Mouse (Mus musculus): ENCODE measurements around the gene Prss30.

The Prss30 gene

GRCm38 (mm10) chr17:23980297-23980909 is at the start of gene Prss30:
Gene Prss30, minus strand, starts transcription at chr17:23980566.
- no peak for ATAC-seq (ENCODE audit: insufficient number of reproducible peaks, low FRiP score, low TSS enrichment)

GRCm38 (mm10) chr17:24029477-24029876 is 49.1 kb upstream of the Prss30 start:
- no peak for ATAC-seq (ENCODE audit: insufficient number of reproducible peaks, low FRiP score, low TSS enrichment)

GRCm38 (mm10) chr17:24021375-24022199 is 41.2 kb upstream of the Prss30 start:
- ATAC-seq (ENCODE audit: insufficient number of reproducible peaks, low FRiP score, low TSS enrichment), result no peak

- no peak for ATAC-seq (ENCODE audit: insufficient number of reproducible peaks, low FRiP score, low TSS enrichment)
Measured at GRCm38 (mm10) chr17:24020696-24021095, 40.3 kb upstream of the Prss30 start.

- ATAC-seq (ENCODE audit: insufficient number of reproducible peaks, low FRiP score, low TSS enrichment), result no peak
Measured at GRCm38 (mm10) chr17:24015727-24016126, 35.4 kb upstream of the Prss30 start.

- ATAC-seq (ENCODE audit: insufficient number of reproducible peaks, low FRiP score, low TSS enrichment), result no peak
Measured at GRCm38 (mm10) chr17:24014433-24014965, 34.1 kb upstream of the Prss30 start.

- ATAC-seq (ENCODE audit: insufficient number of reproducible peaks, low FRiP score, low TSS enrichment), result no peak
Measured at GRCm38 (mm10) chr17:24012921-24013320, 32.6 kb upstream of the Prss30 start.

GRCm38 (mm10) chr17:24009617-24010016 is 29.3 kb upstream of the Prss30 start:
- no peak for ATAC-seq (ENCODE audit: insufficient number of reproducible peaks, low FRiP score, low TSS enrichment)

- no peak for ATAC-seq (ENCODE audit: insufficient number of reproducible peaks, low FRiP score, low TSS enrichment)
Measured at GRCm38 (mm10) chr17:24008105-24008504, 27.7 kb upstream of the Prss30 start.

GRCm38 (mm10) chr17:24007391-24007790 is 27.0 kb upstream of the Prss30 start:
- no peak for ATAC-seq (ENCODE audit: insufficient number of reproducible peaks, low FRiP score, low TSS enrichment)

- ATAC-seq (ENCODE audit: insufficient number of reproducible peaks, low FRiP score, low TSS enrichment), result no peak
Measured at GRCm38 (mm10) chr17:24006930-24007329, 26.6 kb upstream of the Prss30 start.

GRCm38 (mm10) chr17:24005049-24005448 is 24.7 kb upstream of the Prss30 start:
- no peak for ATAC-seq (ENCODE audit: insufficient number of reproducible peaks, low FRiP score, low TSS enrichment)

GRCm38 (mm10) chr17:24004071-24004665 is 23.8 kb upstream of the Prss30 start:
- ATAC-seq (ENCODE audit: insufficient number of reproducible peaks, low FRiP score, low TSS enrichment), result no peak

GRCm38 (mm10) chr17:24000404-24000803 is 20.0 kb upstream of the Prss30 start:
- ATAC-seq (ENCODE audit: insufficient number of reproducible peaks, low FRiP score, low TSS enrichment), result no peak

GRCm38 (mm10) chr17:23998383-23998782 is 18.0 kb upstream of the Prss30 start:
- no peak for ATAC-seq (ENCODE audit: insufficient number of reproducible peaks, low FRiP score, low TSS enrichment)

GRCm38 (mm10) chr17:23997901-23998300 is 17.5 kb upstream of the Prss30 start, which contains the start of gene Prss22:
Gene Prss22, minus strand, starts transcription at chr17:23998100.
- ATAC-seq (ENCODE audit: insufficient number of reproducible peaks, low FRiP score, low TSS enrichment), result no peak

- no peak for ATAC-seq (ENCODE audit: insufficient number of reproducible peaks, low FRiP score, low TSS enrichment)
Measured at GRCm38 (mm10) chr17:23995421-23995820, 15.1 kb upstream of the Prss30 start.

GRCm38 (mm10) chr17:23994667-23995066 is 14.3 kb upstream of the Prss30 start:
- no peak for ATAC-seq (ENCODE audit: insufficient number of reproducible peaks, low FRiP score, low TSS enrichment)

GRCm38 (mm10) chr17:23993559-23994428 is 13.4 kb upstream of the Prss30 start:
- peak; percentile 15; the same call in 1 of the 2 replicates for ATAC-seq (ENCODE audit: insufficient number of reproducible peaks, low FRiP score, low TSS enrichment)

Measured in cerebellum, adult (tissue).